Mouse (Mus musculus): ENCODE measurements around the gene Tent4a.

DNA sequence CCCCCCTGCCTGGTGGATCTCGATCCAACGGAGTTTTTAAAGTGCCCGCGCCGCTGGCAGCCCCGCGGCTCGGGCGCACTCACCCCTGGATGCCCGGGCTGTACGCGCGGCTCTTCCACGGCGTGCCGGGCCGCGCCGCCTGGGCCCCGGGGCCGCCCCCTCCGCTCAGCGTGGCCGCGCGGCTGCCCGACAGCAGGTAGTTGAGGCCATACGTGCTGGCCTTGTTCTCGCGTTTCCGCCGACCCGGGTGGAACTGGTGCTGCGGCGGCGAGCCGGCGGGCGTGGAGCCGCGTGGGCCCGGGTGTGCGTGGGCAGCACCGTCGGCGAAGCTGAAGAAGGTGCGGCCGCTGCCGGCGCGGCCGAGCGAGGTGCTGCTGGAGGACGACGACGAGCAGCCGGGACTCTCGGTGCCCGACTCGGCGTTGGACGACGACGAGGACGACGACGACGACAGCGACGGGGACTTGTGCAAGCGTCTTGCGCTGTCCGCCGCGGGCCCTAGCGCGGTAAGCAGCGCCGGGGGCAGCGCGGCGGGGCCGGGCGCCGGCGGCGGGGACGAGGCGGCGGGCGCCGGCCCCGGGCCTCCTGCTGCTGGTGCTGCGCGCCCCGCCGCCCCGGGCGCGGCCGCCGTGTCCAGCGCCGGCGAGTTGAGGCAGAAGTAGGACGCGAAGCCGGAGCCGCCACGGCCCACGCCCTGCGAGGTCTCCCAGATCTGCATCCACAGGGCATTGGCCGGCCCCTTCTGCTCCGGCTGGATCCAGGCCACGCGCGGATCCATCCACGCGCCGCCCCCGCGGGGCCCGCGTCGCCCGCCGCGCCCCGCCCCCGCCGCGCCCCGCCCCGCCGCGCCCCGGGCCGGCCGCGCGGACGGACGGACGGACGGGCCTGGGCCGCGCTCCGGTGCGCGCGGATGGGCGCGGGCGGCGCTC, 748 bp downstream of the Tent4a start, which contains the start of gene Nsun2:
- TF ChIP-seq CTCF (IDR thresholded peaks at IDR 0.05; ENCODE audit: borderline replicate concordance, insufficient read depth, low read length) (no peak), POLR2A (IDR thresholded peaks at IDR 0.05; ENCODE audit: low read depth, low read length) (peak; percentile 72)

Measured in embryonic fibroblast, embryonic 13.5 days (primary cell).